Mouse (Mus musculus) forebrain, embryonic 13.5 days (tissue): ENCODE results near the gene Insig2. TPM values are rescaled to one million over a fixed set of nuclear protein-coding genes. Genes with fewer than 3 reads are reported as not detected.

Experiments
- ATAC-seq: fragments of 200-750 bp; cut with Nextera tagmentation; 2 replicates; pipeline ENCODE4 v1.8.0; 2017
- H3K27ac ChIP-seq: fragments of 300-500 bp; sonication (generic); 2 replicates; pipeline ENCODE4 v1.5.1; 2015; ENCODE audit warnings: inconsistent platforms, mild to moderate bottlenecking, moderate library complexity
- H3K27me3 ChIP-seq: fragments of 300-500 bp; sonication (generic); 2 replicates; pipeline ENCODE4 v1.6.1; 2015; ENCODE audit warnings: mild to moderate bottlenecking, inconsistent platforms
- H3K36me3 ChIP-seq: fragments of 300-500 bp; sonication (generic); 2 replicates; pipeline ENCODE4 v1.6.1; 2015; ENCODE audit warnings: mild to moderate bottlenecking, inconsistent platforms; ENCODE audit not compliant: poor library complexity, severe bottlenecking
- H3K4me1 ChIP-seq: fragments of 300-500 bp; sonication (generic); 2 replicates; pipeline ENCODE4 v1.6.1; 2015; ENCODE audit warnings: inconsistent platforms
- H3K4me2 ChIP-seq: fragments of 300-500 bp; sonication (generic); 2 replicates; pipeline ENCODE4 v1.6.1; 2015; ENCODE audit warnings: inconsistent platforms, mild to moderate bottlenecking, moderate library complexity
- H3K4me3 ChIP-seq: fragments of 300-500 bp; sonication (generic); 2 replicates; pipeline ENCODE4 v1.5.1; 2015; ENCODE audit warnings: mild to moderate bottlenecking, inconsistent platforms
- H3K9ac ChIP-seq: fragments of 300-500 bp; sonication (generic); 2 replicates; pipeline ENCODE4 v1.6.1; 2015; ENCODE audit warnings: mild to moderate bottlenecking, inconsistent platforms
- H3K9me3 ChIP-seq: fragments of 300-500 bp; sonication (generic); replicated peaks from 2 replicates; pipeline ENCODE4 v1.6.1; 2016; ENCODE audit warnings: inconsistent platforms
- WGBS: fragments of 180-500 bp; shearing (Covaris S2); methylation state at CpG from one replicate; pipeline ENCODE4 v1.1.7; 2015; 5-methylcytosine and 5-hydroxymethylcytosine counted together
- polyA plus RNA-seq: library from polyadenylated mRNA; unstranded; fragments of >200 nt; fragmentation: Nextera tagmentation; extraction: Ambion mirVana; gene quantifications from 2 replicates; pipeline ENCODE4 v1.2.1, GENCODE M21; 2015

Gene Insig2
- 33.9 and 46.5 TPM in 2 replicates for polyA plus RNA-seq

- Histone ChIP-seq H3K4me1 (peaks cover 12% of the 10 kb centered on the region; the same call in 1 of the 2 replicates), H3K36me3 (peaks cover 6% of the 10 kb centered on the region; the same call in 1 of the 2 replicates), H3K27ac (no peak within 1 kb of the TSS), H3K27me3 (no peaks in the 10 kb centered on the region), H3K9ac (no peak within 1 kb of the TSS), H3K4me3 (no peak within 1 kb of the TSS), H3K4me2 (no peak within 1 kb of the TSS), H3K9me3 (no peaks in the 10 kb centered on the region)
- no peak for ATAC-seq
- 91% methylated on average over 1 of the region's 1 CpGs for WGBS
These were observed at the start of gene Insig2 for GRCm38 (mm10) chr1:121332485-121332884. Gene Insig2 (minus strand): TSS chr1:121332589.

- whole genome bisulfite sequencing: 47% methylated on average over 3 of the region's 3 CpGs
- no peak overlapping the region for H3K4me2 ChIP-seq
- H3K9ac ChIP-seq: no peak overlapping the region
- no peak overlapping the region for H3K4me3 ChIP-seq
- no peak for ATAC-seq
- H3K36me3 ChIP-seq: no peaks in the 10 kb centered on the region
- H3K9me3 ChIP-seq: no peaks in the 10 kb centered on the region
- H3K27ac ChIP-seq: no peak overlapping the region
- no peaks in the 10 kb centered on the region for H3K4me1 ChIP-seq
- no peaks in the 10 kb centered on the region for H3K27me3 ChIP-seq
These were observed 49.2 kb upstream of the Insig2 start for GRCm38 (mm10) chr1:121381562-121381961.

GRCm38 (mm10) chr1:121380033-121380432, 47.6 kb upstream of the Insig2 start:
- Histone ChIP-seq H3K4me1 (no peaks in the 10 kb centered on the region), H3K9me3 (no peaks in the 10 kb centered on the region), H3K4me3 (no peak overlapping the region), H3K36me3 (no peaks in the 10 kb centered on the region), H3K27me3 (no peaks in the 10 kb centered on the region), H3K4me2 (no peak overlapping the region), H3K27ac (no peak overlapping the region), H3K9ac (no peak overlapping the region)
- no peak for ATAC-seq
- WGBS: 84% methylated on average over 3 of the region's 3 CpGs

GRCm38 (mm10) chr1:121377901-121378300, 45.5 kb upstream of the Insig2 start:
- WGBS: 94% methylated on average over 2 of the region's 2 CpGs
- no peak overlapping the region for H3K27ac ChIP-seq
- H3K27me3 ChIP-seq: no peaks in the 10 kb centered on the region
- no peak overlapping the region for H3K4me3 ChIP-seq
- H3K9ac ChIP-seq: no peak overlapping the region
- no peaks in the 10 kb centered on the region for H3K4me1 ChIP-seq
- no peaks in the 10 kb centered on the region for H3K36me3 ChIP-seq
- H3K4me2 ChIP-seq: no peak overlapping the region
- ATAC-seq: no peak
- H3K9me3 ChIP-seq: no peaks in the 10 kb centered on the region

GRCm38 (mm10) chr1:121377410-121377809, 45.0 kb upstream of the Insig2 start:
- WGBS: 98% methylated on average over 1 of the region's 1 CpGs
- no peak for ATAC-seq
- H3K27ac ChIP-seq: no peak overlapping the region

GRCm38 (mm10) chr1:121373631-121374030, 41.2 kb upstream of the Insig2 start:
- H3K4me3 ChIP-seq: no peak overlapping the region
- WGBS: 71% methylated on average over 2 of the region's 2 CpGs
- H3K4me2 ChIP-seq: no peak overlapping the region
- no peaks in the 10 kb centered on the region for H3K9me3 ChIP-seq
- ATAC-seq: no peak
- H3K36me3 ChIP-seq: no peaks in the 10 kb centered on the region
- H3K27ac ChIP-seq: no peak overlapping the region
- H3K27me3 ChIP-seq: no peaks in the 10 kb centered on the region
- H3K9ac ChIP-seq: no peak overlapping the region
- H3K4me1 ChIP-seq: no peaks in the 10 kb centered on the region

More at GRCm38 (mm10) chr1:121377410-121377809, 45.0 kb upstream of the Insig2 start:
- no peaks in the 10 kb centered on the region for H3K27me3 ChIP-seq
- H3K4me1 ChIP-seq: no peaks in the 10 kb centered on the region
- H3K9ac ChIP-seq: no peak overlapping the region
- H3K4me2 ChIP-seq: no peak overlapping the region
- H3K36me3 ChIP-seq: no peaks in the 10 kb centered on the region
- H3K9me3 ChIP-seq: no peaks in the 10 kb centered on the region
- H3K4me3 ChIP-seq: no peak overlapping the region

GRCm38 (mm10) chr1:121372656-121373055, 40.3 kb upstream of the Insig2 start:
- H3K4me3 ChIP-seq: no peak overlapping the region
- H3K4me1 ChIP-seq: no peaks in the 10 kb centered on the region
- WGBS: 90% methylated on average over 1 of the region's 1 CpGs
- no peak overlapping the region for H3K4me2 ChIP-seq
- H3K27me3 ChIP-seq: no peaks in the 10 kb centered on the region
- H3K27ac ChIP-seq: no peak overlapping the region
- ATAC-seq: no peak
- no peaks in the 10 kb centered on the region for H3K9me3 ChIP-seq
- no peak overlapping the region for H3K9ac ChIP-seq
- no peaks in the 10 kb centered on the region for H3K36me3 ChIP-seq

- Histone ChIP-seq H3K9ac (no peak overlapping the region), H3K27me3 (no peaks in the 10 kb centered on the region), H3K27ac (no peak overlapping the region), H3K4me2 (no peak overlapping the region), H3K4me3 (no peak overlapping the region), H3K9me3 (no peaks in the 10 kb centered on the region), H3K36me3 (no peaks in the 10 kb centered on the region), H3K4me1 (no peaks in the 10 kb centered on the region)
- no peak for ATAC-seq
- 88% methylated on average over 12 of the region's 12 CpGs for WGBS
These were observed 39.1 kb upstream of the Insig2 start for GRCm38 (mm10) chr1:121371449-121371848.

GRCm38 (mm10) chr1:121367257-121367656, 34.9 kb upstream of the Insig2 start:
- WGBS: 52% methylated on average over 9 of the region's 9 CpGs

GRCm38 (mm10) chr1:121360561-121360960, 28.2 kb upstream of the Insig2 start:
- 69% methylated on average over 4 of the region's 4 CpGs for WGBS

More at GRCm38 (mm10) chr1:121367257-121367656, 34.9 kb upstream of the Insig2 start:
- Histone ChIP-seq H3K9ac (no peak overlapping the region), H3K9me3 (no peaks in the 10 kb centered on the region), H3K36me3 (no peaks in the 10 kb centered on the region), H3K27me3 (no peaks in the 10 kb centered on the region), H3K27ac (no peak overlapping the region), H3K4me3 (no peak overlapping the region), H3K4me1 (no peaks in the 10 kb centered on the region), H3K4me2 (no peak overlapping the region)
- ATAC-seq: no peak

GRCm38 (mm10) chr1:121359680-121360079, 27.3 kb upstream of the Insig2 start:
- H3K4me3 ChIP-seq: no peak overlapping the region
- no peak overlapping the region for H3K4me2 ChIP-seq
- no peak overlapping the region for H3K9ac ChIP-seq
- ATAC-seq: no peak
- WGBS: 86% methylated on average over 12 of the region's 12 CpGs
- H3K36me3 ChIP-seq: no peaks in the 10 kb centered on the region
- no peaks in the 10 kb centered on the region for H3K9me3 ChIP-seq
- no peaks in the 10 kb centered on the region for H3K27me3 ChIP-seq
- H3K4me1 ChIP-seq: no peaks in the 10 kb centered on the region
- no peak overlapping the region for H3K27ac ChIP-seq

More at GRCm38 (mm10) chr1:121360561-121360960, 28.2 kb upstream of the Insig2 start:
- Histone ChIP-seq H3K4me2 (no peak overlapping the region), H3K9ac (no peak overlapping the region), H3K36me3 (no peaks in the 10 kb centered on the region), H3K4me1 (no peaks in the 10 kb centered on the region), H3K4me3 (no peak overlapping the region), H3K27me3 (no peaks in the 10 kb centered on the region), H3K9me3 (no peaks in the 10 kb centered on the region), H3K27ac (no peak overlapping the region)
- ATAC-seq: no peak

- no peak for ATAC-seq
- Histone ChIP-seq H3K4me3 (no peak overlapping the region), H3K9ac (no peak overlapping the region), H3K36me3 (no peaks in the 10 kb centered on the region), H3K4me2 (no peak overlapping the region), H3K4me1 (no peaks in the 10 kb centered on the region), H3K27ac (no peak overlapping the region), H3K9me3 (peaks cover 7% of the 10 kb centered on the region; the same call in 1 of the 2 replicates), H3K27me3 (no peaks in the 10 kb centered on the region)
These were observed 21.4 kb upstream of the Insig2 start for GRCm38 (mm10) chr1:121353779-121354178.

- WGBS: 92% methylated on average over 3 of the region's 3 CpGs
- no peaks in the 10 kb centered on the region for H3K4me1 ChIP-seq
- no peaks in the 10 kb centered on the region for H3K36me3 ChIP-seq
- no peak for ATAC-seq
- H3K4me3 ChIP-seq: no peak overlapping the region
- H3K4me2 ChIP-seq: no peak overlapping the region
- H3K9ac ChIP-seq: no peak overlapping the region
- H3K9me3 ChIP-seq: peaks cover 7% of the 10 kb centered on the region; the same call in 1 of the 2 replicates
- H3K27ac ChIP-seq: no peak overlapping the region
- H3K27me3 ChIP-seq: no peaks in the 10 kb centered on the region
These were observed 18.6 kb upstream of the Insig2 start for GRCm38 (mm10) chr1:121351037-121351436.
